Mouse (Mus musculus) heart, adult 2 months (tissue): ENCODE data around the gene Slc12a5.

Experiments
- CTCF ChIP-seq: fragments of 200-600 bp; IDR thresholded peaks from 2 replicates; pipeline ENCODE4 v1.8.1; 2022; ENCODE audit warnings: antibody characterized with exemption, mild to moderate bottlenecking, moderate library complexity
- EP300 ChIP-seq: fragments of 200-500 bp; IDR thresholded peaks from 2 replicates; pipeline ENCODE4 v1.6.1; 2011; ENCODE audit warnings: low read depth, low read length, control low read depth; ENCODE audit not compliant: insufficient read depth

GRCm38 (mm10) chr2:164979749-164980148, 19.1 kb downstream of the Slc12a5 start:
- no peak for TF ChIP-seq CTCF
- no peak for TF ChIP-seq EP300
